Mouse (Mus musculus): ENCODE results near the gene Hist2h2ab.

DNA sequence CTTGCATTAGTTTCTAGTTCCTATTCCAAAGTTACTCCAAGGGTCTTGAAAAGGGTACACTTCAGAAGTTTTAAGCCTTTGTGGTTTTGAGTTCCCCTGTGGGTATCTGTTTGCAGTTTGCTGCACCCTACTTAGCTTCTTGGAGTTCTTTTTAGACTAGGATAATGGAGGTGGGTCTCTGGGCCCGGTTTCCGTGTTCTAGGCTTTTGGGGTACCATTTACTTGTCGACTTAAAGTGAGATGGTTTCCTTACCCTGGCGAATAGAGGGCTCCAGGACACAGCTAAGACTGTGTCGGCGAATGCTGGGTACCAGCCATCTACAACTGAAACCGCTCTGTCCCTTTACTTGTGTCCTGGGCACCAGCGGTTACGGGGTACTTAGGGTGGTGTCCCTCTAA lies 2.0 kb downstream of the Hist2h2ab start:
- TF ChIP-seq MAFK (IDR thresholded peaks at IDR 0.05; ENCODE audit: insufficient read depth, low read depth, low read length) (no peak), CHD2 (IDR thresholded peaks at IDR 0.05; ENCODE audit: low read depth, low read length) (no peak), ZC3H11A (IDR thresholded peaks at IDR 0.05; ENCODE audit: borderline replicate concordance, low read depth, low read length) (no peak)

Data from ES-E14 (cell line).